Mouse (Mus musculus) brain, embryonic 14.5 days (tissue): Measurements from ENCODE around the gene Fam78a.

Source experiments
- CTCF ChIP-seq: fragments of 200-500 bp; IDR thresholded peaks from 2 replicates; pipeline ENCODE4 v1.5.1; 2012; ENCODE audit warnings: inconsistent platforms, mild to moderate bottlenecking, moderate library complexity, borderline replicate concordance; ENCODE audit not compliant: insufficient read depth, insufficient read length; ENCODE audit errors: extremely low read depth
- POLR2A ChIP-seq: fragments of 200-500 bp; IDR thresholded peaks from 2 replicates; pipeline ENCODE4 v1.6.1; 2012; ENCODE audit warnings: mild to moderate bottlenecking, inconsistent platforms, borderline replicate concordance; ENCODE audit not compliant: poor library complexity, insufficient read depth, insufficient read length, severe bottlenecking; ENCODE audit errors: extremely low read depth

DNA sequence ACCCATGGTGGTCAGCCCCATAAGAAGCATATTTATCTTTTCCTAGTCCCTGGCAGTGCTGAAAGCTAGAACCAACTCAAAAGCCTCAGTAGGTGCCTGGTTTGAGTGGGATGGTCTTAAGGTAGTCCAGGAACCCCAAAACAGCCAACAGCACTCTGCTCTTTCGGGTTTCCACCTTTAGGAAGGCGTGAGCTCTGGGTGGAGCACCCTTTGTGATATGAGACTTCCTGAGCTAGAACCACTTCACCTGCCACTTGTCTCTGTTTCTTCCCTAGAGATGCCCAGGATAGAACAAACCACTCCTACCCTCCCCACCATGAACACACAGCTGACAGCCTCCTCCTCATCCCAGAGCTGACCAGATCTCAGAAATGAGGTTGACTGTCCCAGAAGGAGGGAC lies 27.3 kb downstream of the Fam78a start:
- no peak for TF ChIP-seq CTCF
- TF ChIP-seq POLR2A: no peak
